Mouse (Mus musculus) ES-E14 (cell line): ENCODE data around the gene Taar7e. TPM values are rescaled to one million over a fixed set of nuclear protein-coding genes. Genes with fewer than 3 reads are reported as not detected.

Source experiments
- DNase-seq: peaks from one replicate; pipeline ENCODE4 v3.0.0-alpha.2; 2013; ENCODE audit warnings: low read depth, low spot score
- H3K27ac ChIP-seq: 2 replicates; pipeline ENCODE4 v1.5.1; 2012; ENCODE audit warnings: low read depth, mild to moderate bottlenecking, low read length, moderate library complexity, mixed read lengths; ENCODE audit not compliant: poor library complexity, insufficient read depth, severe bottlenecking
- H3K36me3 ChIP-seq: 2 replicates; pipeline ENCODE4 v1.6.1; 2012; ENCODE audit warnings: mild to moderate bottlenecking, low read length, moderate library complexity, mixed read lengths; ENCODE audit not compliant: control insufficient read depth, poor library complexity, insufficient read depth, severe bottlenecking
- H3K4me1 ChIP-seq, 2 experiments: fragments of 150-350 bp in 1 of 2; sonication (generic) in 1 of 2; 2 replicates each; pipeline ENCODE4 v1.6.1; 2012; ENCODE audit warnings: low read length in 2 of 2, mild to moderate bottlenecking in 1 of 2, mixed read lengths in 1 of 2; ENCODE audit not compliant: control insufficient read depth in 2 of 2, insufficient read depth in 2 of 2, poor library complexity in 1 of 2
- H3K4me3 ChIP-seq, 2 experiments: fragments of 150-350 bp in 1 of 2; sonication (generic) in 1 of 2; 2 replicates each; pipeline ENCODE4 v1.5.1; 2012; ENCODE audit warnings: low read length in 2 of 2, low read depth in 1 of 2, mild to moderate bottlenecking in 1 of 2, mixed read lengths in 1 of 2; ENCODE audit not compliant: insufficient read depth in 1 of 2, poor library complexity in 1 of 2, severe bottlenecking in 1 of 2
- H3K9ac ChIP-seq: 2 replicates; pipeline ENCODE4 v1.6.1; 2012; ENCODE audit warnings: low read depth, mild to moderate bottlenecking, low read length, mixed read lengths; ENCODE audit not compliant: poor library complexity, insufficient read depth, severe bottlenecking
- H3K9me3 ChIP-seq: fragments of 150-350 bp; sonication (generic); 2 replicates; pipeline ENCODE4 v1.6.1; 2012; ENCODE audit warnings: low read depth, mild to moderate bottlenecking, low read length; ENCODE audit not compliant: control insufficient read depth, insufficient read depth
- CHD2 ChIP-seq: IDR thresholded peaks from 2 replicates; pipeline ENCODE4 v1.6.1; 2014; ENCODE audit warnings: mild to moderate bottlenecking, low read depth, low read length, inconsistent platforms
- HCFC1 ChIP-seq: IDR thresholded peaks from 2 replicates; pipeline ENCODE4 v1.6.1; 2012; ENCODE audit warnings: low read length, inconsistent platforms, borderline replicate concordance; ENCODE audit not compliant: insufficient read depth
- MAFK ChIP-seq: IDR thresholded peaks from 2 replicates; pipeline ENCODE4 v1.6.1; 2014; ENCODE audit warnings: mild to moderate bottlenecking, low read depth, low read length, inconsistent platforms; ENCODE audit not compliant: insufficient read depth
- ZC3H11A ChIP-seq: IDR thresholded peaks from 2 replicates; pipeline ENCODE4 v1.6.1; 2012; ENCODE audit warnings: low read depth, mild to moderate bottlenecking, inconsistent platforms, low read length, borderline replicate concordance
- ZNF384 ChIP-seq: IDR thresholded peaks from 2 replicates; pipeline ENCODE4 v1.6.1; 2012; ENCODE audit warnings: low read depth, low read length, inconsistent platforms
- in situ Hi-C, 2 experiments: fragments of 600-800 bp; cut with MboI; formaldehyde crosslinking; loops; one replicate each; pipeline ENCODE4 v1.15.1; 2025; ENCODE audit warnings: low sequenced_read_pairs in 2 of 2, inconsistent platforms in 1 of 2; ENCODE audit not compliant: unreplicated experiment in 2 of 2
- total RNA-seq: library from RNA; depleted of rRNA; stranded (reverse); fragments of 300-350 nt; gene quantifications from 2 replicates; pipeline ENCODE4 v1.2.3, GENCODE M21; 2012; rRNA removed

Taar7e gene
- total RNA-seq, 1 experiment, result not detected

DNA sequence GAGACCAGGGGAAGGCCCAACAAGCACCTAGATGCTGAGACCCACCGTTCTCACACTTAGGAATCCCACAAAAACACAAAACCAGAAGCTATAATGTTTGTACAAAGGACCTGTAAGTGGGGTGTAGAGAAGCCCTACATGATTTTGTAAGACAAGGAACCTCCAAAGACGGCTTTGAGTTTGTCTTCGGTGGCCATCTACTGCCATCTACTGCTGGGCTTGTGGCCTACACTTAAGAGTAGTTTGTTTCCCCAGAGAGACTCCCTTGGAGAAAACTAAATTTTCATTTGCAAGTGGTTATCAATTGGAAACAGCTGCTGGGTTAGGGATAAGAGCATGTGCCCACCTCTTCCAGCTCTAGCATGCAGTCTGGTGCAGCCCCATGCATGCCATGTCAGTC is 42.8 kb downstream of the Taar7e start:
- Histone ChIP-seq H3K4me1 (no peaks in the 10 kb centered on the region), H3K9ac (no peak overlapping the region), H3K9me3 (no peaks in the 10 kb centered on the region), H3K27ac (no peak overlapping the region), H3K36me3 (no peaks in the 10 kb centered on the region), H3K4me3 (no peak overlapping the region)
- DNase-seq, result peak; percentile 27
- no peak for TF ChIP-seq CHD2
- no peak for TF ChIP-seq MAFK
- TF ChIP-seq ZC3H11A, result peak; percentile 85
- TF ChIP-seq HCFC1, result no peak
- no peak for TF ChIP-seq ZNF384
- in situ Hi-C loops, result loop anchor here in 1 of 2 experiments (25.0 kb wide), 1 partner anchor 268 kb away; no protein-coding TSS in a partner anchor

DNA sequence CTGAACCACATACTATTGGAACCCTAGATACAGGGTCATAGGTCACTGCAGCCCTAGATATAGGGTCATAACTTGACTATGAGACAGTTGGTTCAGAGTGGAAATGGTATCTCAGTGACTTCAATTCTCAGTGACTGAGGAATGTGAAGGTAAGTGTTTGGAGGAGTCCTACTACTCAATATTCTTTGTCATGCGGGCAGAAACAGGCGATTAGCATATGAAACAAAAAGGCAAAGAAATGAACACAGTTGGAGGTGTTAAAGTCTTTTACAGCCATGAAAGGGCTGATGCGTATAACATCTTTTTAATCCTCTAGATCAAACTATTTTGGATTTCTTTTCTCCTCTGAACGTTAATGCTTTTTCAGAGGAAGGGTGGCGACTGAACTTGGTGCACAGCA is 48.5 kb downstream of the Taar7e start:
- H3K36me3 ChIP-seq, result no peaks in the 10 kb centered on the region
- no peak for DNase-seq
- no peak overlapping the region for H3K4me3 ChIP-seq
- H3K9me3 ChIP-seq, result no peaks in the 10 kb centered on the region
- no peak overlapping the region for H3K9ac ChIP-seq
- TF ChIP-seq HCFC1 (no peak), ZNF384 (no peak), MAFK (no peak), ZC3H11A (no peak), CHD2 (no peak; the same call in 1 of the 2 replicates)
- H3K27ac ChIP-seq, result no peak overlapping the region
- peaks cover 0 to 4% of the 10 kb centered on the region in 2 experiments; a peak in 1 of 4 replicates for H3K4me1 ChIP-seq
- in situ Hi-C loops, result loop anchor here in 1 of 2 experiments (25.0 kb wide), 1 partner anchor 274 kb away; no protein-coding TSS in a partner anchor

DNA sequence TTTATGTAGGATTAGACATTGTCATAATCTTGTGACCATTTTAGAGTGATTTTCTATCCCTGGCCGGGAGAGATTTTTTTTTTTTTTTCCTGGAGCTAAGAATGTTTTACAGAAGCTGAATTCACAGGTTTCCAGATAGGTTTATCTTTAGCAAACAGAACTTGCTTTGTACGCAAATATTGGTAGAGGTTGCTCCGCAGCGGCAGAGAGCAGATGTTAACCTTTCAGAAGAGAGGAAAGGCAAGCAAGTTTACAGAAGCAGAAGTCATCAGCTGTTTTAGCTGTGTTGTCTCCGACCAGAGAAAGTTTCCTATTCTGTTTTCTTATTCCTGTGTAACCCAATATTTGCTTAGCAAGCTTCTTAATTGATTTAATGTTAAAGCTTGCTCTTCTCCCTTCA is 49.1 kb downstream of the Taar7e start:
- H3K9ac ChIP-seq, result no peak overlapping the region
- H3K27ac ChIP-seq, result no peak overlapping the region
- in situ Hi-C loops, result loop anchor here in 1 of 2 experiments (25.0 kb wide), 1 partner anchor 274 kb away; no protein-coding TSS in a partner anchor
- no peak for DNase-seq
- H3K36me3 ChIP-seq, result no peaks in the 10 kb centered on the region
- peaks cover 0 to 4% of the 10 kb centered on the region in 2 experiments; a peak in 1 of 4 replicates for H3K4me1 ChIP-seq
- no peak overlapping the region for H3K4me3 ChIP-seq
- H3K9me3 ChIP-seq, result no peaks in the 10 kb centered on the region
- no peak for TF ChIP-seq CHD2
- TF ChIP-seq ZC3H11A, result no peak
- TF ChIP-seq HCFC1, result no peak
- TF ChIP-seq ZNF384, result no peak
- TF ChIP-seq MAFK, result no peak

DNA sequence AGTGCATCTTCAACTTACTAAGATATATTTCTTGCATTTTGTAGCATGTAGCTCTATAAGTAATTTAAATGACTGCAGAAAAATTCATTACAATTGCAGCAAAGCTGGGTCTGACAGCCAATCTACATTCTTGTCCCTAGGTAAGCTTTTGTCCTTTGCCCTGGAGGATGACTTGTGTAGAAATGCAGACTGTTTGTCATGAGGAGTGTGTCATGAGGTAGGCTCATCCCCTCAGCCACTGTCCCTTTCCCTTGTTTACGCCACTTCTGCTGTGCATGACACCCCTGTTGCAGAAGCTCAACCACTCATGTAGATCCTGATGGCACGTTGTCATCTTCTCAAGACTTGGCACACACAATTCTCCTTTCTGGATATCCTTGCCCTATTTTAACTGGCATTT is 49.8 kb downstream of the Taar7e start:
- H3K9me3 ChIP-seq, result no peaks in the 10 kb centered on the region
- TF ChIP-seq ZC3H11A (no peak), MAFK (no peak), HCFC1 (no peak), CHD2 (no peak), ZNF384 (no peak)
- no peak for DNase-seq
- no peak overlapping the region for H3K27ac ChIP-seq
- no peaks in the 10 kb centered on the region for H3K36me3 ChIP-seq
- H3K9ac ChIP-seq, result no peak overlapping the region
- in situ Hi-C loops, result loop anchor here in 1 of 2 experiments (25.0 kb wide), 1 partner anchor 275 kb away; no protein-coding TSS in a partner anchor
- H3K4me1 ChIP-seq, result peaks cover 0 to 4% of the 10 kb centered on the region in 2 experiments; a peak in 1 of 4 replicates
- no peak overlapping the region for H3K4me3 ChIP-seq

Other genes starting within 250 kb of the Taar7e start
- 4.1 and 5.9 TPM in 2 replicates for gene Slc18b1, start 240.6 kb upstream of the Taar7e start, total RNA-seq
- gene Vnn3, start 186.2 kb upstream of the Taar7e start, total RNA-seq, result not detected in 2 replicates
- 2.0 and 4.1 TPM in 2 replicates for gene Vnn1, start 142.9 kb upstream of the Taar7e start, total RNA-seq
- not detected in 2 replicates for gene Taar1, start 117.3 kb upstream of the Taar7e start, total RNA-seq
- gene Taar2, start 99.0 kb upstream of the Taar7e start, total RNA-seq, result not detected in 2 replicates
- gene Taar3, start 88.1 kb upstream of the Taar7e start, total RNA-seq, result not detected in 2 replicates
- gene Taar4, start 77.1 kb upstream of the Taar7e start, total RNA-seq, result not detected in 2 replicates
- gene Taar5, start 66.9 kb upstream of the Taar7e start, total RNA-seq, result not detected in 2 replicates
- not detected in 2 replicates for gene Taar6, start 52.0 kb upstream of the Taar7e start, total RNA-seq
- gene Taar7a, start 44.1 kb upstream of the Taar7e start, total RNA-seq, result not detected in 2 replicates
- gene Taar7b, start 37.7 kb upstream of the Taar7e start, total RNA-seq, result not detected in 2 replicates
- gene Taar7d, start 10.4 kb upstream of the Taar7e start, total RNA-seq, result not detected in 2 replicates
- not detected in 2 replicates for gene Taar7f, start 11.9 kb downstream of the Taar7e start, total RNA-seq
- not detected in 2 replicates for gene Taar8a, start 38.9 kb downstream of the Taar7e start, total RNA-seq
- not detected in 2 replicates for gene Taar8b, start 54.7 kb downstream of the Taar7e start, total RNA-seq
- gene Taar8c, start 64.3 kb downstream of the Taar7e start, total RNA-seq, result not detected in 2 replicates
- gene Taar9, start 71.9 kb downstream of the Taar7e start, total RNA-seq, result not detected in 2 replicates
- gene Stx7, start 111.7 kb downstream of the Taar7e start, total RNA-seq, result 27.0 and 44.5 TPM in 2 replicates
- gene Moxd1, start 185.9 kb downstream of the Taar7e start, total RNA-seq, result 2.9 and 7.1 TPM in 2 replicates